Mouse (Mus musculus): ENCODE data around the gene Gstp3.

Gstp3 gene

GRCm38 (mm10) chr19:4059069-4059740 is at the start of gene Gstp3:
TSS of gene Gstp3 (minus strand) at chr19:4059569.
- in situ Hi-C loops (cut with MseI, MboI) = no loop called here

GRCm38 (mm10) chr19:4108535-4108934 is 49.2 kb upstream of the Gstp3 start:
- in situ Hi-C loops (cut with MseI, MboI) = no loop called here

- in situ Hi-C loops (cut with MseI, MboI) = no loop called here
Observed at GRCm38 (mm10) chr19:4106654-4107053, 47.3 kb upstream of the Gstp3 start.

- in situ Hi-C loops (cut with MseI, MboI) = no loop called here
Observed at GRCm38 (mm10) chr19:4104675-4105194, 45.4 kb upstream of the Gstp3 start.

- in situ Hi-C loops (cut with MseI, MboI) = no loop called here
Observed at GRCm38 (mm10) chr19:4103792-4104191, 44.4 kb upstream of the Gstp3 start.

- in situ Hi-C loops (cut with MseI, MboI) = no loop called here
Observed at GRCm38 (mm10) chr19:4103294-4103693, 43.9 kb upstream of the Gstp3 start.

GRCm38 (mm10) chr19:4102626-4103025 is 43.3 kb upstream of the Gstp3 start:
- in situ Hi-C loops (cut with MseI, MboI) = no loop called here

GRCm38 (mm10) chr19:4102049-4102448 is 42.7 kb upstream of the Gstp3 start:
- in situ Hi-C loops (cut with MseI, MboI) = no loop called here

GRCm38 (mm10) chr19:4101466-4101865 is 42.1 kb upstream of the Gstp3 start:
- in situ Hi-C loops (cut with MseI, MboI) = no loop called here

- in situ Hi-C loops (cut with MseI, MboI) = no loop called here
Observed at GRCm38 (mm10) chr19:4100718-4101261, 41.4 kb upstream of the Gstp3 start.

- in situ Hi-C loops (cut with MseI, MboI) = no loop called here
Observed at GRCm38 (mm10) chr19:4099837-4100717, 40.7 kb upstream of the Gstp3 start, which contains the start of gene Pitpnm1. TSS of gene Pitpnm1 (plus strand) at chr19:4099998.

GRCm38 (mm10) chr19:4099056-4099455 is 39.7 kb upstream of the Gstp3 start:
- in situ Hi-C loops (cut with MseI, MboI) = no loop called here

- in situ Hi-C loops (cut with MseI, MboI) = no loop called here
Observed at GRCm38 (mm10) chr19:4098426-4098825, 39.1 kb upstream of the Gstp3 start.

- in situ Hi-C loops (cut with MseI, MboI) = no loop called here
Observed at GRCm38 (mm10) chr19:4097441-4097825, 38.1 kb upstream of the Gstp3 start.

- in situ Hi-C loops (cut with MseI, MboI) = no loop called here
Observed at GRCm38 (mm10) chr19:4096642-4097440, 37.5 kb upstream of the Gstp3 start, which contains the start of gene Cdk2ap2. TSS of gene Cdk2ap2 (plus strand) at chr19:4097182.

GRCm38 (mm10) chr19:4095802-4096201 is 36.4 kb upstream of the Gstp3 start:
- in situ Hi-C loops (cut with MseI, MboI) = no loop called here

- in situ Hi-C loops (cut with MseI, MboI) = no loop called here
Observed at GRCm38 (mm10) chr19:4094774-4095303, 35.5 kb upstream of the Gstp3 start.

GRCm38 (mm10) chr19:4094348-4094747 is 35.0 kb upstream of the Gstp3 start:
- in situ Hi-C loops (cut with MseI, MboI) = no loop called here

GRCm38 (mm10) chr19:4093772-4094171 is 34.4 kb upstream of the Gstp3 start:
- in situ Hi-C loops (cut with MseI, MboI) = no loop called here

GRCm38 (mm10) chr19:4092750-4093149 is 33.4 kb upstream of the Gstp3 start:
- in situ Hi-C loops (cut with MseI, MboI) = no loop called here

GRCm38 (mm10) chr19:4091383-4091782 is 32.0 kb upstream of the Gstp3 start:
- in situ Hi-C loops (cut with MseI, MboI) = no loop called here

Measured in mouse trophoblast stem cell (cell line).